Mouse (Mus musculus) hindbrain, embryonic 15.5 days (tissue): ENCODE data around the gene Intu. TPM values are rescaled to one million over a fixed set of nuclear protein-coding genes. Genes with fewer than 3 reads are reported as not detected.
A peak's percentile ranks its signal among the peaks of the same experiment; 100 is the strongest.

Experiments
- ATAC-seq: fragments of 200-750 bp; cut with Nextera tagmentation; 2 replicates; pipeline ENCODE4 v1.8.0; 2017; ENCODE audit warnings: low read depth, moderate number of reproducible peaks, moderate TSS enrichment; ENCODE audit not compliant: low FRiP score
- H3K27ac ChIP-seq: fragments of 300-500 bp; sonication (generic); replicated peaks from 2 replicates; pipeline ENCODE4 v1.5.1; 2015; ENCODE audit warnings: mild to moderate bottlenecking, inconsistent platforms
- H3K27me3 ChIP-seq: fragments of 300-500 bp; sonication (generic); 2 replicates; pipeline ENCODE4 v1.6.1; 2015; ENCODE audit warnings: control low read depth, inconsistent platforms
- H3K36me3 ChIP-seq: fragments of 300-500 bp; sonication (generic); 2 replicates; pipeline ENCODE4 v1.6.1; 2015; ENCODE audit warnings: control low read depth, inconsistent platforms
- H3K4me1 ChIP-seq: fragments of 300-500 bp; sonication (generic); replicated peaks from 2 replicates; pipeline ENCODE4 v1.6.1; 2015; ENCODE audit warnings: control low read depth, inconsistent platforms
- H3K4me2 ChIP-seq: fragments of 300-500 bp; sonication (generic); 2 replicates; pipeline ENCODE4 v1.6.1; 2015; ENCODE audit warnings: moderate library complexity, mild to moderate bottlenecking, inconsistent platforms
- H3K4me3 ChIP-seq: fragments of 300-500 bp; sonication (generic); 2 replicates; pipeline ENCODE4 v1.5.1; 2015; ENCODE audit warnings: mild to moderate bottlenecking, inconsistent platforms
- H3K9ac ChIP-seq: fragments of 300-500 bp; sonication (generic); 2 replicates; pipeline ENCODE4 v1.6.1; 2015; ENCODE audit warnings: inconsistent platforms
- H3K9me3 ChIP-seq: fragments of 300-500 bp; sonication (generic); 2 replicates; pipeline ENCODE4 v1.6.1; 2016; ENCODE audit warnings: control low read depth, inconsistent platforms
- WGBS: fragments of 180-500 bp; shearing (Covaris S2); methylation state at CpG from one replicate; pipeline ENCODE4 v1.1.7; 2015; 5-methylcytosine and 5-hydroxymethylcytosine counted together
- microRNA-seq: library from miRNA; unstranded; fragments of <30 nt; microRNA quantifications from one replicate; pipeline ENCODE4, GENCODE M21; 2016
- polyA plus RNA-seq: library from polyadenylated mRNA; unstranded; fragments of >200 nt; fragmentation: Nextera tagmentation; extraction: Ambion mirVana; gene quantifications from 2 replicates; pipeline ENCODE4 v1.2.1, GENCODE M21; 2015

Intu gene
- polyA plus RNA-seq, 1 experiment from 2014 or later: 3.9 TPM

GRCm38 (mm10) chr3:40744836-40745660 lies 214.0 kb downstream of the Intu start:
- peak overlapping the region; percentile 75 for H3K4me2 ChIP-seq
- peak overlapping the region; percentile 77 for H3K9ac ChIP-seq
- peaks cover 21% of the 10 kb centered on the region for H3K4me1 ChIP-seq
- no peaks in the 10 kb centered on the region for H3K9me3 ChIP-seq
- H3K27ac ChIP-seq: peak overlapping the region; percentile 94
- H3K4me3 ChIP-seq: peak overlapping the region; percentile 80
- H3K27me3 ChIP-seq: no peaks in the 10 kb centered on the region
- under 1% methylated on average over 63 of the region's 93 CpGs for WGBS
- no peaks in the 10 kb centered on the region for H3K36me3 ChIP-seq
- ATAC-seq: peak; percentile 96

GRCm38 (mm10) chr3:40745661-40746547 lies 214.8 kb downstream of the Intu start:
- Histone ChIP-seq H3K4me1 (peaks cover 21% of the 10 kb centered on the region), H3K27ac (peak overlapping the region; percentile 94), H3K36me3 (no peaks in the 10 kb centered on the region), H3K27me3 (no peaks in the 10 kb centered on the region), H3K9me3 (no peaks in the 10 kb centered on the region), H3K4me2 (peak overlapping the region; percentile 75), H3K4me3 (peak overlapping the region; percentile 80), H3K9ac (peak overlapping the region; percentile 77)
- 1% methylated on average over 37 of the region's 37 CpGs for WGBS
- no peak for ATAC-seq

Small RNA genes within 50 kb of the gene (microRNA-seq; reads per million reads assigned to microRNA genes)
- not detected for gene Gm23810

Other genes with a start within 250 kb of the Intu start
- 0.55 and 0.58 TPM in 2 replicates for gene Slc25a31, start 177.6 kb downstream of the Intu start, polyA plus RNA-seq
- gene Hspa4l, start 213.2 kb downstream of the Intu start, polyA plus RNA-seq: 50.1 and 56.5 TPM in 2 replicates